ENCODE assay signal across 25 mouse cellular contexts in the genomic region with DNA sequence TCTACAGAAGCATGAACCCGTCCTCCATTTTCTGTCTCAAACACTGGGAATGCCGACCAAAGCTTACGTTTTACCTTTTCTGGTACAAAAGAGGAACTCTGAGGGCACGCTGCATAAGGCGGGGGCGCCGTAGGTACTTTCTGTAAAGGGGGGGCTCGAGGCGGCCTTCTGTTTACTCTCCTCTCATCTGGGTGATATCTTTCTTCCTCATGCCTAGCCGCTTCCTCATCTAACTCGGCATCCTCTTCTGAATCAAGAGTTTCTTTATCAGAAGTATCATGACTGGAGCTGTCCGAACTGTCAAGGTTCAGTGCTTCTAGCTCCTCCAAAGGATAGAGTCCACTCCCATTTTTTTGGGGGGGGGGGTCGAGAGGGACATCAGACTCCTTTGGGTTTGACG. TPM values are rescaled to one million over a fixed set of nuclear protein-coding genes. Genes with fewer than 3 reads are reported as not detected.
"Had no signal": no experiment of that assay in that cellular context is flagged by ENCODE, and none has a peak within 500 bp of the region (broad histone marks: within the 10 kb centered on the region; RNA-seq: fewer than 3 reads in every experiment).

No protein-coding gene starts in this region.

- H3K4me1 ChIP-seq: neural tube, embryonic 13.5 days; neural tube, embryonic 15.5 days; stomach, embryonic 15.5 days had no signal

- DNase-seq: retina, postnatal 1 day; right cerebral cortex, adult 18-20 months; right cerebral cortex, postnatal 14 days; right cerebral cortex, postnatal 25 days; right cerebral cortex, postnatal 4 days; spleen, adult 18-20 months; thymus, adult 18-20 months; thymus, adult 2 months; thymus, postnatal 14 days; thymus, postnatal 25 days; thymus, postnatal 36 days; thymus, postnatal 4 days had no signal

- H3K27me3 ChIP-seq: neural tube, embryonic 13.5 days; neural tube, embryonic 15.5 days; stomach, embryonic 15.5 days had no signal

- H3K4me2 ChIP-seq: neural tube, embryonic 13.5 days; neural tube, embryonic 15.5 days; stomach, embryonic 15.5 days had no signal

- H3K9ac ChIP-seq: neural tube, embryonic 13.5 days; neural tube, embryonic 15.5 days; stomach, embryonic 15.5 days had no signal

- H3K9me3 ChIP-seq: stomach, embryonic 15.5 days had no signal

- H3K27ac ChIP-seq: neural tube, embryonic 13.5 days; neural tube, embryonic 15.5 days; stomach, embryonic 15.5 days; stomach, postnatal 0 days had no signal

- H3K4me3 ChIP-seq: neural tube, embryonic 13.5 days; neural tube, embryonic 15.5 days; stomach, embryonic 15.5 days had no signal

- H3K36me3 ChIP-seq: neural tube, embryonic 13.5 days; neural tube, embryonic 15.5 days; stomach, embryonic 15.5 days had no signal

RNA-seq across cellular contexts. Expression of a gene that starts 10.9 kb away (rescaled TPM):
- total RNA-seq: neutrophil, adult 5-6 weeks had no signal
- polyA plus RNA-seq: neural tube, embryonic 13.5 days; neural tube, embryonic 14.5 days; neural tube, embryonic 15.5 days; small intestine, adult 2 months; spleen, adult 2 months; stomach, embryonic 14.5 days; stomach, embryonic 15.5 days; stomach, embryonic 16.5 days; stomach, postnatal 0 days; testis, adult 2 months; thymus, adult 2 months; thymus, postnatal 0 days; urinary bladder, adult 2 months had no signal

RNA-seq across cellular contexts. Expression of a gene that starts 35.6 kb away (rescaled TPM):
- total RNA-seq: neutrophil, adult 5-6 weeks had no signal
- polyA plus RNA-seq: neural tube, embryonic 13.5 days; neural tube, embryonic 14.5 days; neural tube, embryonic 15.5 days; small intestine, adult 2 months; spleen, adult 2 months; stomach, embryonic 14.5 days; stomach, embryonic 15.5 days; stomach, embryonic 16.5 days; stomach, postnatal 0 days; testis, adult 2 months; thymus, adult 2 months; thymus, postnatal 0 days; urinary bladder, adult 2 months had no signal

RNA-seq across cellular contexts. Expression of a gene that starts 59.9 kb away (rescaled TPM):
- total RNA-seq: neutrophil, adult 5-6 weeks had no signal
- polyA plus RNA-seq: neural tube, embryonic 13.5 days; neural tube, embryonic 14.5 days; neural tube, embryonic 15.5 days; small intestine, adult 2 months; spleen, adult 2 months; stomach, embryonic 14.5 days; stomach, embryonic 15.5 days; stomach, embryonic 16.5 days; stomach, postnatal 0 days; testis, adult 2 months; thymus, adult 2 months; thymus, postnatal 0 days had no signal
